Mouse (Mus musculus) C2C12 (cell line): ENCODE results near the gene Rap1b. TPM values are rescaled to one million over a fixed set of nuclear protein-coding genes. Genes with fewer than 3 reads are reported as not detected.

Experiments
- H3K27me3 ChIP-seq: one replicate; pipeline ENCODE4 v1.6.1; 2011; ENCODE audit not compliant: control insufficient read depth, insufficient read depth, insufficient read length
- H3K36me3 ChIP-seq: one replicate; pipeline ENCODE4 v1.6.1; 2011; ENCODE audit not compliant: control insufficient read depth, insufficient read depth
- H3K4me3 ChIP-seq: one replicate; pipeline ENCODE4 v1.5.1; 2011; ENCODE audit warnings: mild to moderate bottlenecking, control low read depth; ENCODE audit not compliant: poor library complexity, insufficient read depth, severe bottlenecking
- H3K79me2 ChIP-seq: one replicate; pipeline ENCODE4 v1.6.1; 2011; ENCODE audit not compliant: control insufficient read depth, insufficient read depth
- H3K79me3 ChIP-seq: one replicate; pipeline ENCODE4 v1.6.1; 2011; ENCODE audit warnings: low read depth, control low read depth
- H3ac ChIP-seq: one replicate; pipeline ENCODE3; 2011; ENCODE audit warnings: low read depth; ENCODE audit not compliant: control insufficient read depth, insufficient read length
- CEBPB ChIP-seq: IDR thresholded peaks from one replicate; pipeline ENCODE4 v1.6.1; 2011; ENCODE audit warnings: low read depth, mild to moderate bottlenecking, control low read depth, moderate library complexity
- CTCF ChIP-seq: IDR thresholded peaks from one replicate; pipeline ENCODE4 v1.5.1; 2011; ENCODE audit not compliant: control insufficient read depth, insufficient read depth, insufficient read length
- FOSL1 ChIP-seq: IDR thresholded peaks from one replicate; pipeline ENCODE4 v1.8.0; 2011; ENCODE audit warnings: mild to moderate bottlenecking, low read length; ENCODE audit not compliant: poor library complexity, insufficient read depth, severe bottlenecking
- MAX ChIP-seq: IDR thresholded peaks from one replicate; pipeline ENCODE4 v1.6.1; 2011; ENCODE audit warnings: mild to moderate bottlenecking, control low read depth
- MYOD1 ChIP-seq: IDR thresholded peaks from one replicate; pipeline ENCODE4 v1.6.1; 2011; ENCODE audit warnings: low read depth; ENCODE audit not compliant: control insufficient read depth, insufficient read length
- MYOG ChIP-seq: IDR thresholded peaks from one replicate; pipeline ENCODE4 v1.6.1; 2011; ENCODE audit not compliant: control insufficient read depth, insufficient read length; ENCODE audit errors: extremely low read depth
- USF1 ChIP-seq: IDR thresholded peaks from one replicate; pipeline ENCODE4 v1.6.1; 2011; ENCODE audit warnings: low read depth, mild to moderate bottlenecking, control low read depth, moderate library complexity
- polyA plus RNA-seq: library from polyadenylated mRNA; unstranded; fragments of >200 nt; fragmentation: generic; extraction: Trizol; gene quantifications from one replicate; pipeline ENCODE4 v1.2.1, GENCODE M21; 2012; ENCODE audit warnings: missing spikeins

Rap1b gene
- polyA plus RNA-seq, 1 experiment: 54.9 TPM

DNA sequence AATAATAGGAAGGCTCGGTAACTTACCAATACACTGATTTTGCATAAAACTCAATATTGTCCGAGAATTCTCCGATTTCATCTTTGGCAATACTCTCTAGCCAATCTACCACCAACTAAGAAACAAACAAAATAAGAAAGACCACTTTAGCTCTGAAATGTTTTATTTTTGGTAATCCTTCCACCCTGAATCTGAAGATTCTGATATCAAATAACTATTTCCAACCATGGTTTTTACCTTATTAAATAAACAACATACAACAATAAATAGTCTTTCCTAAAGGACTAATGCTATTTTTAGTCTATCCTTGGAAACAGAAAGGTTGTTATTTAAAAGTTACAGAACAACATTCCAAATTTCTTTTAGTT is 68.7 kb downstream of the Rap1b start:
- H3K4me3 ChIP-seq: no peak overlapping the region
- H3K27me3 ChIP-seq: no peaks in the 10 kb centered on the region
- TF ChIP-seq MYOD1 (no peak), USF1 (no peak), MYOG (no peak), CTCF (no peak), MAX (no peak), FOSL1 (no peak), CEBPB (no peak)
- peaks cover 2% of the 10 kb centered on the region for H3K79me2 ChIP-seq
- H3K36me3 ChIP-seq: peaks cover 95% of the 10 kb centered on the region
- H3K79me3 ChIP-seq: no peaks in the 10 kb centered on the region
- H3ac ChIP-seq: no peak overlapping the region

GRCm38 (mm10) chr10:117776281-117777102 is 69.3 kb downstream of the Rap1b start:
- Histone ChIP-seq H3K27me3 (no peaks in the 10 kb centered on the region), H3ac (no peak overlapping the region), H3K4me3 (no peak overlapping the region)

DNA sequence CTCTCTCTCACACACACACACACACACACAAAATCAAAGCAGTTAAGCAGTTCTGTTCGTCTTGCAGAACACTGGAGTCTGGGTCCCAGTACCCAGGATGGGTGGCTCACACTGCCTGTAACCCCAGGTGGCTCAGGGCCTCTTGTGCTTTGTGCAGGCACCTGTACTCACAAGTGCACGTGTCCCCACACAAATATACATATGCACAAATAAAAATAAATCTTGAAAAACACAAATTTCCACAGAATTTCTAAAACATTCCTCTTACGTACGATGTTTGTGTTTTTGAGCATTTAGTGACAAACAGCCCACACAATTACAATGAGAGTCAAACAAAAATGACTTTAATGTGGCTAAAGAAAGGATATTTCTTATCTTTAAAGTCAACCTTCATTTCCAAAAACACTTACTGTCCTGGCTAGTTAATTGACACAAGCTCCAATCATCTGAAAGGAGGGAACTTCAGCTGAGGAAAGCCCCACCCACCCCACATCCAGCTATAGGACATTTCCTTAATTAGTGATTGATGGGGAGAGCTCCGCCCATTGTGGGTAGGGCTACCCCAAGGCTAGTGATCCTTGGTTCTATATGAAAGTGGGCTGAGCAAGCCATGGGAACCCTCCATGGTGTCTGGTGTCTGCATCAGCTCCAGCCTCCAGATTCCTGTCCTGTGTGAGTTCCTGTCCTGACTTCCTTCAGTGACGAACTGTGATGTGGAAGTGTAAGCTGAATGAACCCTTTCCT is 70.3 kb downstream of the Rap1b start:
- Histone ChIP-seq H3K36me3 (peaks cover 93% of the 10 kb centered on the region), H3K27me3 (no peaks in the 10 kb centered on the region), H3ac (no peak overlapping the region), H3K79me3 (no peaks in the 10 kb centered on the region), H3K79me2 (no peaks in the 10 kb centered on the region), H3K4me3 (no peak overlapping the region)
- TF ChIP-seq CTCF (no peak), MYOD1 (no peak), FOSL1 (no peak), MAX (no peak), USF1 (no peak), CEBPB (no peak), MYOG (no peak)

More at GRCm38 (mm10) chr10:117776281-117777102, 69.3 kb downstream of the Rap1b start:
- peaks cover 93% of the 10 kb centered on the region for H3K36me3 ChIP-seq
- H3K79me2 ChIP-seq: no peaks in the 10 kb centered on the region
- TF ChIP-seq MYOD1 (no peak), FOSL1 (no peak), CEBPB (no peak), MYOG (no peak), USF1 (no peak), MAX (no peak), CTCF (no peak)
- H3K79me3 ChIP-seq: no peaks in the 10 kb centered on the region

DNA sequence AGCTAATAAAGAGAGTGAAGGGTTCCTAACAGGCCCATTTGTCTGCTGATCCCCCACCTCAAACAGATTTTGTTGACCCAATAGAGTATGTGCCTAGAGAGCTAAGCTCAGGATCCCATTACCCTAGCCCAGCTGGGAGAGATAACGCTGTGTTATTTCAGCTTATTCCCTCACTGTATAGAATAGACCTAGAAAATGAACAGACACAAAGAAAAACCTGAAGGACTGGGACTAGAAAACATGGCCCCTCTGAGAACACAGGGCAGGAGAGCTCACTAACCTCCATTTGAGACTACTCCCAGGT is 71.1 kb downstream of the Rap1b start:
- no peaks in the 10 kb centered on the region for H3K79me2 ChIP-seq
- H3K4me3 ChIP-seq: no peak overlapping the region
- no peaks in the 10 kb centered on the region for H3K79me3 ChIP-seq
- no peaks in the 10 kb centered on the region for H3K27me3 ChIP-seq
- no peak overlapping the region for H3ac ChIP-seq
- TF ChIP-seq MYOD1: no peak
- no peak for TF ChIP-seq CEBPB
- no peak for TF ChIP-seq MYOG
- TF ChIP-seq FOSL1: no peak
- no peak for TF ChIP-seq MAX
- TF ChIP-seq USF1: no peak
- no peak for TF ChIP-seq CTCF
- H3K36me3 ChIP-seq: peaks cover 94% of the 10 kb centered on the region

- Histone ChIP-seq H3K79me2 (no peaks in the 10 kb centered on the region), H3K27me3 (no peaks in the 10 kb centered on the region), H3K4me3 (no peak overlapping the region), H3ac (no peak overlapping the region), H3K79me3 (no peaks in the 10 kb centered on the region), H3K36me3 (peaks cover 94% of the 10 kb centered on the region)
- TF ChIP-seq USF1 (no peak), CEBPB (no peak), MAX (no peak), FOSL1 (no peak), CTCF (no peak), MYOG (no peak), MYOD1 (no peak)
Observed at GRCm38 (mm10) chr10:117774011-117774816, 71.6 kb downstream of the Rap1b start.
